Mouse (Mus musculus): ENCODE results near the gene Tor1aip1. TPM values are rescaled to one million over a fixed set of nuclear protein-coding genes. Genes with fewer than 3 reads are reported as not detected.

Gene Tor1aip1
- 10 to 100 TPM; 65.2 to 74.2 TPM for total RNA-seq (2021)

DNA sequence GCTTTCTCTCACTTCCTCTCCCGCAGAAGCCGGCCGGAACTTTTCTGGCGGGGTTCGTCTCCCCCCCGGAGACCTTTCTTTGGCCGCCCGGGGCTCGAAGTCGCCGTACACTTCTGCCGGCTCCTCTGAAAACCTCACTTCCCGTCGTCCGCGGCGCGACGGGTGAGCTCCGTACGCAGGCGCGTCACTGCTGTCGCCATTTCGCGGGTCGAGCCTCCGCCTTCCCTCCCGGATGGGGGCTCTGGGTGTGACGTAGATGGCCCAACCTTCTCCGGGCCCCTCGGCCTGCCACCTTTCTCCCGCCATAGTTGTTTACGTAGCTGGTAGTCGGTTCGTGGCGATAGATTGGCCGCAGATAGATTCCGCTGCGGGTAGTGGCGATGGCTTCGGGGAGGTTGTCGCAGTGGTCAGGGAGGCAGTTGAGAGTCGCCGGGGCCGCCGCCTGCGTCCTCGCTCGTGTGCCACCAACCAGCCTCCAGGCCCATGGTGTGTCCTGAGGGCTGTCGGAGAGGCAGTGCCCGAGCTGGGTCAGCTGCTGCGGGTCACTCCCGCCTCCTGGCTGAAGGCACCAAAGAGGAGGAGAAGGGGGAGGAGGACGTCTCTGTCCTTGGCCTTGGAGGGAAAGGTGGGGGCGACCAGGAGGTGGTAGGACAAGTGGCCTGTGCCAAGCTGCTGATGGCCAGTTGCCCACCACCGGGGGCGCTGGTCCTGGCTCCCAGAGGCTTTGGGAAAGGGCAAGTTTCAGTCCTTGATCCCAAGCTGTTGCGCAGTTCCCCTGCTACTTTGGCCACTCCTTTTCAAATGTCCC lies at the start of gene Tor1aip1:
Tor1aip1 (minus strand) TSS at position 551 of the 808 bp plus-strand sequence.
- intact Hi-C loops (cut with DNase I), result loop anchor here (2.0 kb wide), 1 partner anchor 63 kb away; the partner anchor contains the start of gene Cep350
- DNase-seq, result peak; percentile 99

- peak; percentile 50 to 68 for DNase-seq
- intact Hi-C loops (cut with DNase I), result loop anchor here (1.0 to 2.0 kb wide), 4 partner anchors 43 to 455 kb away; no protein-coding TSS in a partner anchor
Observed at GRCm38 (mm10) chr1:156085770-156086169, 49.5 kb upstream of the Tor1aip1 start.

DNA sequence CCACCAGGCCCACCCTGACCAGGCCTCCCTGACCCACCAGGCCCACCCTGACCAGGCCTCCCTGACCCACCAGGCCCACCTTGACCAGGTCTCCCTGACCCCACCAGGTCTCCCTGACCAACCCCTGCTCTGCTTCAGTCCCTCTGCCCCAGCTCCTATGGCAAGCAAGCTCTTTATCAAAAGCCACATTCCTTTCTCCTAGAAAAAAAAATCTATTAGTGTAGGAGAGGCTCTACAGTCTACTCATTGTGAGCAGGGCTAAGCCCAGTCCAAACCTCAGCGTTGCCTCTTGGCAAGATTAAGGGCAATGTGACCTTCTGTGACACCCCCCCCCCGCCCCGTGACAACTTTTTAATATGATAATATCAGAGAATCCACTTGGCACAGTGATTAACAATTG lies 48.3 kb upstream of the Tor1aip1 start:
- DNase-seq, result no peak
- intact Hi-C loops (cut with DNase I), result loop anchor here (2.0 kb wide), 2 partner anchors 42 to 456 kb away; no protein-coding TSS in a partner anchor

- intact Hi-C loops (cut with DNase I), result no loop called here
- no peak for DNase-seq
Observed at GRCm38 (mm10) chr1:156077655-156078054, 41.4 kb upstream of the Tor1aip1 start.

- intact Hi-C loops (cut with DNase I), result no loop called here
- DNase-seq, result no peak
Observed at GRCm38 (mm10) chr1:156076474-156076873, 40.2 kb upstream of the Tor1aip1 start.

DNA sequence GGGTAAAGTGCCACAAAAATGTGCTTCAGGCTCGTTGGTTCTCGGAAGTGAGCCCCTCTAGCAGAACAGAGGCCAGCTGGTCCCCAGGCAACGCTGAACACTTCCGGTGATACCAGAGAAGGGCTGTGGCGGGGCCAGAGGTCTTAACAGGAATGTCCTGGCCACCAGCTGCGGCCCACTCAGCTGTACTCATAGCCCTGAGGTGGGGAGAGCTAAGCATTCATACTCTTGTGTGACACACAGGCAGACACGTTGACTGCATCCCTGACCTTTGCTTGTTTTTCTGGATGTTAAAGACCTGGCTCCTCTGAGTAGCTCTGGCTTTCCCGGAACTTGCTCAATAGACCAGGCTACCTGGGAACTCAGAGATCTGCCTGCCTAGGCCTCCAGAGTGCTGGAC lies 38.3 kb upstream of the Tor1aip1 start:
- DNase-seq, result peak; percentile 18 to 33
- intact Hi-C loops (cut with DNase I), result no loop called here

GRCm38 (mm10) chr1:156073169-156073821 lies 37.0 kb upstream of the Tor1aip1 start:
- intact Hi-C loops (cut with DNase I), result no loop called here
- no peak for DNase-seq

- no peak for DNase-seq
- intact Hi-C loops (cut with DNase I), result no loop called here
Observed at GRCm38 (mm10) chr1:156070106-156070505, 33.8 kb upstream of the Tor1aip1 start.

GRCm38 (mm10) chr1:156066133-156066532 lies 29.9 kb upstream of the Tor1aip1 start:
- no peak for DNase-seq
- intact Hi-C loops (cut with DNase I), result no loop called here

DNA sequence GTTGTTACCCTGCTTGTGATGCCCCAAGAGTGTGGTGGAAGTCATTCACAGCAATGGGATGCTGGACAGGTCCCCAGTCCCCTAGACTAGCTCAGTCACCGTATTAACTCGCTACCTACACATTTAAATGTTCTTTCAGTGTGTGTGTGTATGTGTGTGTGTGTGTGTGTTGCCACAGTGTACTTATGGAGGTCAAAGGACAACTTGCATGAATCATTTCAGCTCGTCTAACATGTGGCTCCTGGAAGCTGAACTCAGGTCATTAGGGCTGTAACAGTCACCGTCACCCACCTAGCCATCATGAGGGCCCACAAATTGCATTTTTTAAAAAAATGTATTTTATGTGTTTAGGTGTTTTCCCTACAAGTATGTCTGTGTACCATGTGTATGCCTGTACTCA lies 25.9 kb upstream of the Tor1aip1 start:
- no peak for DNase-seq
- intact Hi-C loops (cut with DNase I), result no loop called here

GRCm38 (mm10) chr1:156058207-156058606 lies 21.9 kb upstream of the Tor1aip1 start:
- DNase-seq, result no peak
- intact Hi-C loops (cut with DNase I), result no loop called here

- DNase-seq, result peak; percentile 23 to 42
- intact Hi-C loops (cut with DNase I), result no loop called here
Observed at GRCm38 (mm10) chr1:156046688-156047087, 10.4 kb upstream of the Tor1aip1 start.

GRCm38 (mm10) chr1:156044211-156044611 lies 7.9 kb upstream of the Tor1aip1 start:
- no peak for DNase-seq
- intact Hi-C loops (cut with DNase I), result loop anchor here (5.0 kb wide), 1 partner anchor 183 kb away; no protein-coding TSS in a partner anchor

DNA sequence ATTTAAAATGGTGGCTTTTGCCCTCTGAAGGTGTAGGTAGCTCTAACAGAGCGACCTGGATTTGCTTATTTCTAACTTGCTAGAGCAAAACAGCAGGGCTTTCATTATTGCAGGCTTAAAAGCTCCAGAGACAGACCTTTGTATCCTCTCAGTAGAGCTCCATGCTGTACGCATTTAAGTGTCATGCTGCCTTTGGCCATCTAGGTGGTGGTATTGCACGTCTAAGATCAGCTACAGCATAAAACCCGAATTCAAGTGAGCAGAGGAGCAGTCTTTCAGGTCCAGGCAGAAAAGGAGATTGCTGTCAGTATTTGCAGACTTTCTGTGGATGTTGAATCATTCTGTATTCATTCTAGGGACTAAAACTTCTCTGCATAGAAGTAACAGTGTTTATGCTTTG lies 6.7 kb upstream of the Tor1aip1 start:
- DNase-seq, result peak; percentile 66 to 69
- intact Hi-C loops (cut with DNase I), result loop anchor here (2.0 to 5.0 kb wide), 3 partner anchors 42 to 198 kb away; no protein-coding TSS in a partner anchor

DNA sequence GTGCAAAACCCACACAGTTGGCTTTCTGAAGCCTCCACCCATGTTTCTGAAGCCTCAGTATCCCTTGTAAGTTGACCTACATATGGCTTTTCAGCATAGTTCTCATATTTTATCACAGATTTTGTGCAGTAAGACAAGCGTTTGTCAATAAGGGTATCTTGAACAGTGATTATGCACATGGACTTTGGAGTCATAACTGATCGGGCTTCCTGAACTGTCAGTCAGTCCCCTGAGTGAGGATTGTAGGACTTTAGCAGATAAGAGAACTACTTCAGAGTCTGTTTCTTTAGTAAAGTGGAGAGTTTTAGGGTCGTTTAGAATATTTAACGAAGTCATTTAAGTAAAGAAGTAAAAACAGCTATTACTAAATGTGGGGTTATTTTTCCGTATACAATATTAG lies 6.2 kb upstream of the Tor1aip1 start:
- no peak for DNase-seq
- intact Hi-C loops (cut with DNase I), result loop anchor here (2.0 to 5.0 kb wide), 3 partner anchors 42 to 198 kb away; no protein-coding TSS in a partner anchor

DNA sequence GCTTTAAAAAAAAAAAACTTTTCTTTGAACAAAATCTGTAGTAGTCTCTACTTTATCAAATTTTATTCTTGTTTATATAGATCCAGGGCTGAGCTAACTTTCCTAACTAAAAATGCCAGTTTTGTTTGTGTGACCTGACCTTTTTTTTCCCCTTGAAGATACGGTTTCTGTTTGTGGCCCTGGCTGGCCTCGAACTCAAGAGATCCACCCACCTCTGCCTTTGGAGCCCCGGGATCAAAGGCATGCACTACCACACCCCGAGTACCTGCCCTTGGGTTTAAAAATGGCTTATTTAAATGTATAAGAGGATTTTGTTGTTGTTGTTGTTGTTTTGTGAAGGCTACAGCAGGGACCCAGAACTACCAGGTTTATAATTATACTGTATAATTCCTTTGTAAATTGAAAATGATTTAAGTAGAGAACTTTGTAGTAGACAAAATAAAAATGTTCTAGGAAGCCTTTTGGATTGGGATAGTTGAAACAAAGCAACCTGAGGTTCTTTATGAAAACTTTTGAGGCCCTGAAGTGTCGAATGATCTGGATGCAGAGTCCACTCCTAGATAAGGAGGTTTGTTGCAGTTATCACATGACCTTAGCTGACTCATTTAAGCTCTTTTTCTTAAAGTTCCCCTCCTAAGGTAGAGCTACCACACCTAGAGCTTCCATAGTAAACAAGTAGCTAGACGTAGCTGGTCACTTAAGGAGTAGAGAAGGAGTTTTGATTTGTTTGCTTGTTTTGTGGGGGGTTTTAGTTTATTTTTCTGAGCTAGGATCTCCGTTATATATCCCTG lies 5.4 kb upstream of the Tor1aip1 start:
- DNase-seq, result no peak
- intact Hi-C loops (cut with DNase I), result loop anchor here (2.0 to 5.0 kb wide), 3 partner anchors 43 to 199 kb away; no protein-coding TSS in a partner anchor

GRCm38 (mm10) chr1:156040731-156041401 lies 4.6 kb upstream of the Tor1aip1 start:
- peak; percentile 94 for DNase-seq
- intact Hi-C loops (cut with DNase I), result loop anchor here (5.0 kb wide), 1 partner anchor 186 kb away; no protein-coding TSS in a partner anchor

DNA sequence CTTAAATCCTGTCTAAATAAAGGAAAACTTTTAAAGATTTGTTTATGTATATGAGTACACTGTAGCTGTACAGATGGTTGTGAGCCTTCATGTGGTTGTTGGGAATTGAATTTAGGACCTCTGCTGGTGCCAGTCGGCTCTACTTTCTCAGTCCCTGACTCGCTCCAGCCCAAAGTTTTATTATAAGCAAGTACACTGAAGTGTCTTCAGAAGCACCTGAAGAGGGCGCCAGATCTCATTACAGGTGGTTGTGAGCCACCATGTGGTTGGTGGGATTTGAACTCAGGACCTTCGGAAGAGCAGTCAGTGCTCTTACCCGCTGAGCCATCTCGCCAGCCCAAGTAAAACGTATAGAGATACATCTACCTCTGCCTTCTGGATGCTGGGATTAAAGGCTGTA lies 3.7 kb upstream of the Tor1aip1 start:
- intact Hi-C loops (cut with DNase I), result loop anchor here (5.0 kb wide), 1 partner anchor 187 kb away; no protein-coding TSS in a partner anchor
- DNase-seq, result peak in 1 of 2 experiments; percentile 22

GRCm38 (mm10) chr1:156037144-156037583 lies 884 bp upstream of the Tor1aip1 start:
- intact Hi-C loops (cut with DNase I), result no loop called here

More at GRCm38 (mm10) chr1:156037144-156037583, 884 bp upstream of the Tor1aip1 start:
- peak; percentile 35 to 49 for DNase-seq

All from heart, postnatal 10 days (tissue).